Mouse (Mus musculus): ENCODE results near the gene Fxyd7. TPM values are rescaled to one million over a fixed set of nuclear protein-coding genes. Genes with fewer than 3 reads are reported as not detected.

The Fxyd7 gene
- total RNA-seq, 2 experiments from 2014 or later = 0.41 to 1.1 TPM

DNA sequence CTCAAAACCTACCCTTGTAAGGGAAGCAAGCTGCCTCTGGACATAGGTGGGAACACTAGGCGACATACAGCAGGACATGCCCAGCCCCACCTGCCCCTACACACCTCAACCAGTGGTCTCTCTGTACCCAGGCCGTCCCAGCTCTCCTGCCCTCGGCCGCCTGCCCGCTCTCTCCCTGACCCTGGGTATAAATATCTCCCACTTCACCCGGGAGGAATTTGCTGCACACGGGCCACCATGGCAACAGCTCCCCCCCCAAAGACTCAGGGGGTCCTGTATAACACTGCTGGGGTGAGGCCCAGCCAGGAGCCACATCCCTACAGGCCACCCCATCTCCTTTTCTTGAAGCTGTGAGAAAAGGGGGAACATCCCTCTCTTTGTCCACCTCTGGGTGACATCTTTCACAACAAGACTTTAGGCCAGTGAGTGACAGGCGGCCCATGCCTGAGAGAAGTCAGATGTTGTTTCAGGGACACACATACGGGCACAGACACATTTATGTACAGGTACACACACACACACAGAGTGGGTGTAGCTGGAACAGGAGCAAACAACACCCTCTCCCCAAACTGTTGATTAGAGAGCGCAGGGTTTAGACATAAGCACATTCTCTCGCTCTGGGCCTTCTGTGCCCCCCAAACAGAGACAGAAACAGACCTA lies 3.5 kb upstream of the Fxyd7 start:
- intact Hi-C loops (cut with DNase I) = loop anchor here (5.0 kb wide), 1 partner anchor 97 kb away; the partner anchor contains the start of gene Usf2
- DNase-seq = peak; percentile 58 to 69

DNA sequence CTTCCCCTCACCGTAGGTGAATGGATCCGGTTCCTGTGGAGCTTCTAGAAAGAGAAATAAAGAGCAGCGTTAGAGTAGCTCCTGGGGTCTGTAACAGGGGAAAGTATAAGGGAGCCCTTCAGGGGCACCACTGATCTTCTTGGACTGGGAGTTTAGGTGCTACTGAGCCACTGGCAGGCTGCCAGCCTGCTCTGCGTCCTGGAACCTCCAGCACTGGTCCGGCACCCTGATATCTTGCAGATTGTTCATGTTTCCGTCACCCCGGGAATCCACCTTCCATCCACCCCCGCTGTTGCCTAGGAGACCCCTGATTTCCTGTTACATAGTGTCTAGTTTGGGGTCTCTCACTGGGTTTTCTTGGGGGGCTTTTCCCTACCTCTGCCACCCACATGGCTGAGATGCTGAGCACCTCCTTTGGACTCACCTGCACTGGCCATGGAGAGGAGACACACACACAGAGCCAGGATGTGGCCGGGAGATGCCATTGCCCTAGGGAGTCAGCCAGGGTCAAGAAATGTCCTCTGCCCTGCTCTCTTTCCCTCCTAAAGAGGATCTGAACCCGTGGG lies 2.7 kb upstream of the Fxyd7 start:
- intact Hi-C loops (cut with DNase I) = loop anchor here (5.0 kb wide), 1 partner anchor 97 kb away; the partner anchor contains the start of gene Usf2
- peak in 1 of 2 experiments; percentile 43 for DNase-seq

DNA sequence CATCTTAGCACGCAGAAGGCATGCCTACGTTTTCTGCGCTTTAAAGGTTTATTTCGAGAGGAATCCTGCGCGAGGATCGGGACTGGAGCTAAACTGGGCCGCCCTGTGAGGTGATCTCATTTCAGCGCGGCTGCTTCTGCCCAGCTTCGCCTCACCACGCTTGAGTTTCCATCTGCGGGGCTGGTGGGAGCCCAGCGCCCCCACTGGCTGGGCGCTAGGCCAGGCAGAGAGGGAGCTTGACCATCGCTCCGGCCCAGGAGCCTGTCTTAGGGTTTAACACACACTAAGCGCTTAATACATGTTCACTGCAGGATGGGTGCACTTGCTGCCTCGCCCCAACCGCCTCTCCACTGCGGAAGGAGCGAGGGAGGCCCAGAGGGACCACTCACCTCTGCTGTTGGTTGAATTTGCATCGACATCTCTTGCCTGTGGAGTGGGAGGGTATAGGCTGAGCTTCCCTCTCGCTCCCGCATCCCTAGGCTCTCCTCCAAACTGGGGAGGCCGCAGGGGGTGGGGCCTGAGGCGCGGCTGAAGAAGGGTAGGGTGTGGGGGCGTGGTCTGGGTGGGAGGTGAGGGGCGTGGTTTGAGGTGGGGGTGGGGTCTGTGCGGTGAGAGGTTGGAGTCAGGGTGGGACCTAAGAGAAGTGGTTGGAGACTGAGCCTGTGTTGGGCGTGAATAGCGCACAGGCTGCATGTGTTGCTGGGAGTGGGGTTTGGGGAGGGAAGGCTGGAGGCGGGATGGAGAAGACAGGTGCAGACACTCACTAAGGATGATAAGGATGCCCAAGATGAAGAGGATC lies 1.6 kb upstream of the Fxyd7 start:
- intact Hi-C loops (cut with DNase I) = loop anchor here (5.0 kb wide), 1 partner anchor 96 kb away; the partner anchor contains the start of gene Usf2
- peak in 1 of 2 experiments; percentile 48 for DNase-seq

DNA sequence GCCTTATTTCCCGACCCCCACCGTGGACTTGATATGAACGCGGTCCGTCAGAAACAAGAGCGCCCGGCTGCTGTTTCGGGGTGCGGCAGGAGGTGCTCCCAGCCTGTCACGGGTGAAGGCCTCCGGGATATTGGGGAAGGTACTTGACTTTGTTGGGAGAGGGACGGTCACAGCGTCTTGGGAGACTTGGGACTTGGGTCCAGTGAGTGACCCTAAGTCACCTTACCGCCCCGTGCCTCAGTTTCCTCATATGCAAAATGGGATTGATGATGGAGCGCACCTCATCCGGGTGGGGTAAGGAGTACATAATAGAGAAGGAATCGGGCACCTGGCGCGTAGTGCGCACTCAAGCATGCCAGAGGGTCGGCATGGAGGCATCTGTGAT lies 976 bp upstream of the Fxyd7 start:
- DNase-seq = no peak
- intact Hi-C loops (cut with DNase I) = loop anchor here (5.0 kb wide), 1 partner anchor 95 kb away; the partner anchor contains the start of gene Usf2

DNA sequence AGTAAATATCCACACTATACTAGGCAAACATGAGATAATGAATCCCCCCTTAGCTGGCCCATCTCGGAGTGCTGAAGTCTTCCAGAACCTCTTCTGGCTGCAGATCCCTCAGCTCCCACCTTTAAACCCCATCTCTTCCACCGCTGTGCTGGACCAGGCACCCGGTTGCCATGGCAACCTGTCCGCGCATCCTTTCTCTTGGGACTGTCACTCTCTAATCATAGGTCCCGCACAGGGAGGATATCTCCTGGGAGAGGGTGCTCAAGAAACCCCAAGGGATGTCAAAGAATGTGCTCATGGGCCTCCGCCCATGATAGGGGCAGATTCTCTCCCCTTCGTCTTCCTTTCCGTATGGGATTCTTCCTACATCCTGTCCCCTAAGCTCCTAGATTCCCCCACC lies 346 bp downstream of the Fxyd7 start:
- no peak for DNase-seq
- intact Hi-C loops (cut with DNase I) = loop anchor here (2.0 to 5.0 kb wide), 2 partner anchors 76 to 94 kb away; partner anchors contain the start of gene Usf2

- no peak for DNase-seq
- intact Hi-C loops (cut with DNase I) = loop anchor here (2.0 to 5.0 kb wide), 2 partner anchors 76 to 93 kb away; partner anchors contain the start of gene Usf2
Measured at GRCm38 (mm10) chr7:31050487-31050886, 780 bp downstream of the Fxyd7 start.

DNA sequence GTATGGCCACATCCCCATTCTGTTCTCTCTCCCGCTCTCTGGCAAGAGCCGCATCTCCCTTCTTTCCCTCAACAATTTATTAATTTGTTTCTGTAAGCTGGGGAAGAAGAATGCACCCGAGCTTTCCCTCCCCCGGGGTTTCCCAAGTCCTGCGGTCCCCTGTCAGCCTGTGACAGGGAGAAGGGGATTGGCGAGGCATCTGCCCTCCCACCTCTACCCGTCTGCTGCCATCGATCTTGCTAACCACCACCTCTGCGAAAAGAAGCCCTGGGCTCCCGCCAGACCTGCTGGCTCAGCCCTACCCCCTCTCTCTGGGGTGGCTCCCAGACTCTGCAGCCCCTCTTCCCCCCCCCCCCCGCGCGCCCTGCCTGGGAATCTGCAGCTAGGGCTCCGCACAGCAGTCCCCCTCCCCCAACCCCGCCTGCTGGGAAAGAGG lies 1.4 kb downstream of the Fxyd7 start:
- no peak for DNase-seq

DNA sequence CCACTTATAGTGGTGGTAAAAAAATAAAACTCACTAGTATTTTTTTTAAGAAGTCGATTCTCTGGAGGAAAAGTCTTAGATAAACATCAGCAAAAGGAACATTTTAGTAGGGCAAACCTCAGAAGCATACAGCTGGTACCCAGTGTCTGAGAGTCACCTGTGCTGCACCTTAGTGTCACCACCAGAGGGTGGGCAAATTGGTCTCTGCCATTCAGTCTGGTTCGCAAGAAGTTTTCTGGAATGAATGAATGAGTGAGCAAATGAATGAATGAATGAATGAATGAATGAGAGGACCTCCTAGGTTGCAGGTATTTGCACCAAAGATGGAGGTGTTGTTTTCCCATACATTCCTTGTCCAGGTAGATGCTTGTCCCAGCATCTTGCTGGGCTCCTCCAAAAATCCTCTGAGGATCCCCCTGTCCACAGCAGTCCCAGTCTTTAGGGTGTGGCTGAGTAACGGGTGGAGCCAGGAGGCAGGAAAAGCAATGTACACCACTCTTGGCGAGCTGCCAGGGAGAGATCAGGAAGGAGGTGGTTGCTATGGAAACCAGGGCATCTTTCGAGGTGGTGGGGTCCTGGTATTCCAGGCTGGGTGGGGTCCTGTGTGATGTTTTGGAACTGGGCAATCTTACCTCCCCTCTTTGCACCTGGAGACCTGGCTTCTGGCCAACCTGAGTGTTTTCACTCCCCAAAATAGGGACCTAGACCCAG lies 2.0 kb downstream of the Fxyd7 start:
- intact Hi-C loops (cut with DNase I) = no loop called here
- no peak for DNase-seq

More for the DNA sequence above, 1.4 kb downstream of the Fxyd7 start:
- intact Hi-C loops (cut with DNase I) = loop anchor here (2.0 to 5.0 kb wide), 2 partner anchors 75 to 93 kb away; partner anchors contain the start of gene Usf2

- intact Hi-C loops (cut with DNase I) = no loop called here
- DNase-seq = no peak
Measured at GRCm38 (mm10) chr7:31042431-31042910, 8.8 kb downstream of the Fxyd7 start, which contains the start of gene Fxyd5. Gene Fxyd5 (minus strand): TSS chr7:31042481.

GRCm38 (mm10) chr7:31041662-31042315 lies 9.5 kb downstream of the Fxyd7 start:
- intact Hi-C loops (cut with DNase I) = no loop called here

DNA sequence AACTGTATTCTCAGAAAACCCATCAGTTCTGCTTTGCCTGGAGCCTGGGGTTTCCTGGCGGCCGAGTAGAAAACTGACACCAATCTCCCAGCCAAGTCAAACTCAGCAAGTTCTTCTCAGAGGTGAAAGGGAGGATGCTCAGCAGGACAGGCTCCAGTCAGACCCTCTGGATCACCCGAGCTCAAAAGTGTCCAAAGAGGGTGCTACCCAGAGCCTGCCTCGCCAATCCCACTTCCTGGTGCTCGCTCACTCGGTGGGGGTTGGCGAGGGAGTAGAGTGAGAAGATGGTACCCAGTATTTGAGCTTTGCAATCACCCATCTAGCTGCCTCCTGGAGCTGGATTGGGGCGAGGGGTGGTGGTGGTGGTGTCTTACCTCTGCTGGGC lies 10.3 kb downstream of the Fxyd7 start:
- intact Hi-C loops (cut with DNase I) = no loop called here
- no peak for DNase-seq

More at GRCm38 (mm10) chr7:31041662-31042315, 9.5 kb downstream of the Fxyd7 start:
- peak; percentile 73 to 76 for DNase-seq

- intact Hi-C loops (cut with DNase I) = no loop called here
- DNase-seq = no peak
Measured at GRCm38 (mm10) chr7:31040281-31041022, 10.8 kb downstream of the Fxyd7 start.

- DNase-seq = no peak
- intact Hi-C loops (cut with DNase I) = no loop called here
Measured at GRCm38 (mm10) chr7:31039011-31039410, 12.3 kb downstream of the Fxyd7 start.

GRCm38 (mm10) chr7:31037675-31038074 lies 13.6 kb downstream of the Fxyd7 start:
- intact Hi-C loops (cut with DNase I) = no loop called here
- no peak for DNase-seq

- no peak for DNase-seq
- intact Hi-C loops (cut with DNase I) = no loop called here
Measured at GRCm38 (mm10) chr7:31036917-31037316, 14.3 kb downstream of the Fxyd7 start.

- DNase-seq = no peak
- intact Hi-C loops (cut with DNase I) = no loop called here
Measured at GRCm38 (mm10) chr7:31035291-31035690, 16.0 kb downstream of the Fxyd7 start.

DNA sequence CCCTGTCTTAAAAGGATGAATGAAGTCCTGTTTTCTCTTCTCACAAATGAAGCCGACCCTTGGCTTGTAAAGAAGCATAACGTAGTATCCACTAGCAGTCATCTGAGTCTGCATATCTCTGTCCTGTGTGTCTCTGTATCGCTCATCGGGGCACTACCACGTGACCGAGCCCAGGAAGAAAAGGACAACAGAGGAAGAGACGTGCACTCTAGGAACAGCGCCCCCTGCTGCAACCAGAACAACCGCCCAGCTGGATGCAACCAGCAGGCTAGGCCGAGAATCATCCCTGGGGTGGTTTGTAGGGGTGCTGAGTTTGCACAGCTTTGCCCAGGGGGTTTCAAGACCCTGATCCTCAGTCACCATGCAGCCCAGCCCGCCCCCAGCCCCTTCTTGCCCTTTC lies 16.5 kb downstream of the Fxyd7 start:
- intact Hi-C loops (cut with DNase I) = no loop called here
- DNase-seq = no peak

- intact Hi-C loops (cut with DNase I) = no loop called here
- DNase-seq = no peak
Measured at GRCm38 (mm10) chr7:31033409-31034165, 17.7 kb downstream of the Fxyd7 start.

Measured in heart, postnatal 36 days (tissue).